Mouse (Mus musculus) limb, embryonic 14.5 days (tissue): ENCODE measurements around the gene Fgfr2. TPM values are rescaled to one million over a fixed set of nuclear protein-coding genes. Genes with fewer than 3 reads are reported as not detected.

Source experiments
- ATAC-seq: fragments of 200-750 bp; cut with Nextera tagmentation; 2 replicates; pipeline ENCODE4 v1.8.0; 2017; ENCODE audit warnings: low read depth, moderate number of reproducible peaks, moderate TSS enrichment; ENCODE audit not compliant: low FRiP score
- DNase-seq: peaks from one replicate; pipeline ENCODE4 v3.0.0-alpha.2; 2015; ENCODE audit warnings: low spot score
- H3K27ac ChIP-seq: fragments of 300-500 bp; sonication (generic); replicated peaks from 2 replicates; pipeline ENCODE4 v1.5.1; 2014; ENCODE audit warnings: low read depth, mild to moderate bottlenecking, low read length, moderate library complexity, mixed read lengths
- H3K27me3 ChIP-seq: fragments of 300-500 bp; sonication (generic); 2 replicates; pipeline ENCODE4 v1.6.1; 2014; ENCODE audit warnings: low read length, mixed read lengths; ENCODE audit not compliant: control insufficient read depth, insufficient read depth
- H3K36me3 ChIP-seq: fragments of 300-500 bp; sonication (generic); 2 replicates; pipeline ENCODE4 v1.6.1; 2014; ENCODE audit warnings: mild to moderate bottlenecking, low read length, moderate library complexity, mixed read lengths; ENCODE audit not compliant: control insufficient read depth, insufficient read depth
- H3K4me1 ChIP-seq: fragments of 300-500 bp; sonication (generic); 2 replicates; pipeline ENCODE4 v1.6.1; 2014; ENCODE audit warnings: antibody characterized with exemption, low read length, mixed read lengths; ENCODE audit not compliant: control insufficient read depth, insufficient read depth
- H3K4me2 ChIP-seq: fragments of 300-500 bp; sonication (generic); replicated peaks from 2 replicates; pipeline ENCODE4 v1.6.1; 2014; ENCODE audit warnings: low read depth, mild to moderate bottlenecking, low read length, moderate library complexity; ENCODE audit not compliant: severe bottlenecking
- H3K4me3 ChIP-seq: fragments of 300-500 bp; sonication (generic); replicated peaks from 2 replicates; pipeline ENCODE4 v1.5.1; 2014; ENCODE audit warnings: low read length
- H3K9ac ChIP-seq: fragments of 300-500 bp; sonication (generic); 2 replicates; pipeline ENCODE4 v1.6.1; 2014; ENCODE audit warnings: mild to moderate bottlenecking, low read depth, low read length, moderate library complexity; ENCODE audit not compliant: severe bottlenecking
- H3K9me3 ChIP-seq: fragments of 300-500 bp; sonication (generic); 2 replicates; pipeline ENCODE4 v1.6.1; 2016; ENCODE audit warnings: low read length; ENCODE audit not compliant: control insufficient read depth
- POLR2A ChIP-seq: fragments of 200-500 bp; IDR thresholded peaks from 2 replicates; pipeline ENCODE4 v1.8.0; 2012; ENCODE audit warnings: inconsistent platforms, mild to moderate bottlenecking, moderate library complexity, borderline replicate concordance; ENCODE audit not compliant: insufficient read depth, insufficient read length; ENCODE audit errors: extremely low read depth
- WGBS: fragments of 180-500 bp; shearing (Covaris S2); extraction: QIAGEN DNeasy Blood & Tissue Kit; methylation state at CpG from one replicate; pipeline ENCODE4 v1.1.7; 2014; 5-methylcytosine and 5-hydroxymethylcytosine counted together
- polyA plus RNA-seq, 2 experiments: library from polyadenylated mRNA; depleted of rRNA in 1 of 2; stranded (reverse) in 1 of 2; unstranded in 1 of 2; fragments of >200 nt; fragmentation: Nextera tagmentation in 1 of 2; extraction: Ambion mirVana in 1 of 2; gene quantifications; 2 replicates each; pipeline versions ENCODE4 v1.2.1 to v1.2.3; 2012 to 2014

The Fgfr2 gene
- polyA plus RNA-seq, 2 experiments = 131 to 133 TPM

- Histone ChIP-seq H3K9ac (no peak overlapping the region), H3K27ac (no peak overlapping the region), H3K9me3 (no peaks in the 10 kb centered on the region), H3K27me3 (no peaks in the 10 kb centered on the region), H3K36me3 (peaks cover 91% of the 10 kb centered on the region), H3K4me2 (no peak overlapping the region), H3K4me1 (no peaks in the 10 kb centered on the region), H3K4me3 (no peak overlapping the region)
- 85% methylated on average over 9 of the region's 9 CpGs for WGBS
- peak; percentile 46; the same call in 1 of the 2 replicates for ATAC-seq
- peak; percentile 32 for DNase-seq
- TF ChIP-seq POLR2A = no peak
These were observed 130.1 kb downstream of the Fgfr2 start for GRCm38 (mm10) chr7:132992967-132993615.

- 85% methylated on average over 14 of the region's 14 CpGs for WGBS
- Histone ChIP-seq H3K4me2 (no peak overlapping the region), H3K4me1 (no peaks in the 10 kb centered on the region), H3K27ac (no peak overlapping the region), H3K9ac (no peak overlapping the region), H3K9me3 (no peaks in the 10 kb centered on the region), H3K4me3 (no peak overlapping the region), H3K36me3 (peaks cover 85% of the 10 kb centered on the region), H3K27me3 (no peaks in the 10 kb centered on the region)
- ATAC-seq (no peak), DNase-seq (no peak)
- no peak for TF ChIP-seq POLR2A
These were observed 131.8 kb downstream of the Fgfr2 start for GRCm38 (mm10) chr7:132991240-132991900.

- H3K9me3 ChIP-seq = no peaks in the 10 kb centered on the region
- 92% methylated on average over 5 of the region's 5 CpGs for WGBS
- TF ChIP-seq POLR2A = no peak
- no peak for ATAC-seq
- no peak overlapping the region for H3K4me3 ChIP-seq
- no peak for DNase-seq
- H3K27me3 ChIP-seq = no peaks in the 10 kb centered on the region
- H3K9ac ChIP-seq = no peak overlapping the region
- H3K4me2 ChIP-seq = no peak overlapping the region
- H3K27ac ChIP-seq = no peak overlapping the region
- no peaks in the 10 kb centered on the region for H3K4me1 ChIP-seq
- peaks cover 78% of the 10 kb centered on the region for H3K36me3 ChIP-seq
These were observed 133.3 kb downstream of the Fgfr2 start for GRCm38 (mm10) chr7:132989839-132990238.

GRCm38 (mm10) chr7:132982639-132983038 is 140.5 kb downstream of the Fgfr2 start:
- Histone ChIP-seq H3K27me3 (no peaks in the 10 kb centered on the region), H3K9ac (no peak overlapping the region), H3K27ac (no peak overlapping the region), H3K4me1 (no peaks in the 10 kb centered on the region), H3K4me3 (no peak overlapping the region), H3K9me3 (no peaks in the 10 kb centered on the region), H3K36me3 (peaks cover 51% of the 10 kb centered on the region), H3K4me2 (no peak overlapping the region)
- 83% methylated on average over 3 of the region's 3 CpGs for WGBS
- no peak for DNase-seq
- no peak for TF ChIP-seq POLR2A
- ATAC-seq = no peak

GRCm38 (mm10) chr7:132977981-132978380 is 145.2 kb downstream of the Fgfr2 start:
- Histone ChIP-seq H3K27ac (no peak overlapping the region), H3K36me3 (peaks cover 50% of the 10 kb centered on the region)
- 90% methylated on average over 2 of the region's 2 CpGs for WGBS

More at GRCm38 (mm10) chr7:132977981-132978380, 145.2 kb downstream of the Fgfr2 start:
- H3K4me3 ChIP-seq = no peak overlapping the region
- H3K9ac ChIP-seq = no peak overlapping the region
- TF ChIP-seq POLR2A = no peak
- no peaks in the 10 kb centered on the region for H3K9me3 ChIP-seq
- no peak overlapping the region for H3K4me2 ChIP-seq
- H3K27me3 ChIP-seq = no peaks in the 10 kb centered on the region
- DNase-seq = no peak
- H3K4me1 ChIP-seq = no peaks in the 10 kb centered on the region
- ATAC-seq = no peak
